Mouse (Mus musculus) embryonic fibroblast, embryonic 13.5 days (primary cell): ENCODE data around the gene Galnt7.

ENCODE experiments used
- CTCF ChIP-seq: IDR thresholded peaks from 2 replicates; pipeline ENCODE4 v1.5.1; 2011; ENCODE audit warnings: mild to moderate bottlenecking, control low read depth, low read length, moderate library complexity, borderline replicate concordance; ENCODE audit not compliant: insufficient read depth
- POLR2A ChIP-seq: IDR thresholded peaks from 2 replicates; pipeline ENCODE4 v1.6.1; 2011; ENCODE audit warnings: low read depth, mild to moderate bottlenecking, control low read depth, low read length, moderate library complexity

GRCm38 (mm10) chr8:57517723-57518122, 135.1 kb downstream of the Galnt7 start:
- no peak for TF ChIP-seq CTCF
- TF ChIP-seq POLR2A: no peak
